Mouse (Mus musculus) cortical plate, adult 2 months (tissue): ENCODE measurements around the gene Mdn1.

ENCODE experiments used
- CTCF ChIP-seq: fragments of 200-500 bp; IDR thresholded peaks from 2 replicates; pipeline ENCODE4 v1.5.1; 2011; ENCODE audit warnings: mild to moderate bottlenecking, control low read depth, low read length; ENCODE audit not compliant: insufficient read depth; ENCODE audit errors: extremely low read depth
- POLR2A ChIP-seq: fragments of 200-500 bp; IDR thresholded peaks from 2 replicates; pipeline ENCODE4 v1.6.1; 2011; ENCODE audit warnings: mild to moderate bottlenecking, low read length, control low read depth; ENCODE audit not compliant: insufficient read depth; ENCODE audit errors: extremely low read depth

DNA sequence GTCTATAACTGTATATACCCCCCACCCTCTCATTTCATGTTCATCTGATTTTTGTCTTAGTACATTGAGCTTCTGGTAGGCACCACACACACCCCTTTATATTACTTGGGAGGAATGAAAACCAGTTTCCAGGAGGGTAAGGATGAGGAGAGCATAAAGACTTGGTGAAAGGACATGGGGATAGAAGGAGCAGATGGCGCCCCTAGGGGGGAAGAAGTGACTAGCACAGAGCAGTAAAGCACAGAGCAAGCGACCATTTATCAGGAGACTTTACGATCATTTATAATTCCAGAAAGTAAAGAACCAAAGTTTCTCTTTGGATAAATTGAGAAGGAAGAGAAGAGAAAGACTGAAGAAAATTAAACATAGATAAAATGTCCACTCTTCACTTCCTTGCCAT lies 23.9 kb downstream of the Mdn1 start:
- TF ChIP-seq CTCF (no peak), POLR2A (no peak)
